Mouse (Mus musculus) brain, embryonic 14.5 days (tissue): ENCODE results near the gene Havcr2.

Experiments
- CTCF ChIP-seq: fragments of 200-500 bp; IDR thresholded peaks from 2 replicates; pipeline ENCODE4 v1.5.1; 2012; ENCODE audit warnings: inconsistent platforms, mild to moderate bottlenecking, moderate library complexity, borderline replicate concordance; ENCODE audit not compliant: insufficient read depth, insufficient read length; ENCODE audit errors: extremely low read depth
- POLR2A ChIP-seq: fragments of 200-500 bp; IDR thresholded peaks from 2 replicates; pipeline ENCODE4 v1.6.1; 2012; ENCODE audit warnings: mild to moderate bottlenecking, inconsistent platforms, borderline replicate concordance; ENCODE audit not compliant: poor library complexity, insufficient read depth, insufficient read length, severe bottlenecking; ENCODE audit errors: extremely low read depth

GRCm38 (mm10) chr11:46436760-46437458 is 17.8 kb upstream of the Havcr2 start, which contains the start of gene Med7:
- no peak for TF ChIP-seq CTCF
- TF ChIP-seq POLR2A = peak; percentile 52; the same call in 1 of the 2 replicates
